Mouse (Mus musculus) forebrain, postnatal 0 days (tissue): ENCODE data around the gene Cep89. TPM values are rescaled to one million over a fixed set of nuclear protein-coding genes. Genes with fewer than 3 reads are reported as not detected.

Experiments
- ATAC-seq: fragments of 200-750 bp; cut with Nextera tagmentation; 2 replicates; pipeline ENCODE4 v1.8.0; 2017; ENCODE audit warnings: mild to moderate bottlenecking, moderate library complexity
- DNase-seq: peaks from one replicate; pipeline ENCODE4 v3.0.0-alpha.2; 2015
- H3K27ac ChIP-seq: fragments of 300-500 bp; sonication (generic); 2 replicates; pipeline ENCODE4 v1.5.1; 2014; ENCODE audit warnings: low read depth, mild to moderate bottlenecking, antibody characterized with exemption, low read length, moderate library complexity, mixed read lengths
- H3K27me3 ChIP-seq: fragments of 300-500 bp; sonication (generic); 2 replicates; pipeline ENCODE4 v1.6.1; 2014; ENCODE audit warnings: mild to moderate bottlenecking, low read length, mixed read lengths; ENCODE audit not compliant: insufficient read depth
- H3K36me3 ChIP-seq: fragments of 300-500 bp; sonication (generic); 2 replicates; pipeline ENCODE4 v1.6.1; 2014; ENCODE audit warnings: mild to moderate bottlenecking, moderate library complexity; ENCODE audit not compliant: insufficient read depth
- H3K4me1 ChIP-seq: fragments of 300-500 bp; sonication (generic); 2 replicates; pipeline ENCODE4 v1.6.1; 2014; ENCODE audit warnings: antibody characterized with exemption; ENCODE audit not compliant: insufficient read depth
- H3K4me2 ChIP-seq: fragments of 300-500 bp; sonication (generic); 2 replicates; pipeline ENCODE4 v1.6.1; 2014; ENCODE audit warnings: low read depth, mild to moderate bottlenecking, moderate library complexity
- H3K4me3 ChIP-seq: fragments of 300-500 bp; sonication (generic); 2 replicates; pipeline ENCODE4 v1.5.1; 2014; ENCODE audit warnings: low read depth, low read length, mixed read lengths
- H3K9ac ChIP-seq: fragments of 300-500 bp; sonication (generic); 2 replicates; pipeline ENCODE4 v1.6.1; 2014; ENCODE audit warnings: mild to moderate bottlenecking
- H3K9me3 ChIP-seq: fragments of 300-500 bp; sonication (generic); 2 replicates; pipeline ENCODE4 v1.6.1; 2016; ENCODE audit warnings: low read length
- CTCF ChIP-seq: sonication (generic); IDR thresholded peaks from 2 replicates; pipeline ENCODE4 v1.5.1; 2016; ENCODE audit warnings: antibody characterized with exemption, control low read depth, low read depth
- WGBS: fragments of 180-500 bp; shearing (Covaris S2); extraction: QIAGEN DNeasy Blood & Tissue Kit; methylation state at CpG from one replicate; pipeline ENCODE4 v1.1.7; 2014; 5-methylcytosine and 5-hydroxymethylcytosine counted together
- polyA plus RNA-seq: library from polyadenylated mRNA; unstranded; fragments of >200 nt; fragmentation: Nextera tagmentation; extraction: Ambion mirVana; gene quantifications from 2 replicates; pipeline ENCODE4 v1.2.1, GENCODE M21; 2015
- total RNA-seq: library from RNA; depleted of rRNA; stranded (reverse); fragments of >200 nt; gene quantifications from 2 replicates; pipeline ENCODE4 v1.2.3, GENCODE M21; 2014

Gene Cep89
- total and polyA plus RNA-seq, 2 experiments from 2014 or later = 11.9 to 28.2 TPM

- H3K27me3 ChIP-seq = no peaks in the 10 kb centered on the region
These were observed 10.3 kb upstream of the Cep89 start for GRCm38 (mm10) chr7:35386525-35386952.

GRCm38 (mm10) chr7:35388694-35389093 is 8.1 kb upstream of the Cep89 start:
- no peaks in the 10 kb centered on the region for H3K4me1 ChIP-seq
- no peak overlapping the region for H3K27ac ChIP-seq
- H3K36me3 ChIP-seq = peaks cover 6% of the 10 kb centered on the region; the same call in 1 of the 2 replicates
- no peak for TF ChIP-seq CTCF
- no peaks in the 10 kb centered on the region for H3K27me3 ChIP-seq
- no peak overlapping the region for H3K9ac ChIP-seq
- no peak for DNase-seq
- H3K9me3 ChIP-seq = no peaks in the 10 kb centered on the region
- 76% methylated on average over 6 of the region's 6 CpGs for WGBS
- no peak overlapping the region for H3K4me2 ChIP-seq
- H3K4me3 ChIP-seq = no peak overlapping the region
- no peak for ATAC-seq

More at GRCm38 (mm10) chr7:35386525-35386952, 10.3 kb upstream of the Cep89 start:
- Histone ChIP-seq H3K27ac (no peak overlapping the region), H3K9ac (no peak overlapping the region), H3K4me2 (no peak overlapping the region), H3K4me1 (no peaks in the 10 kb centered on the region), H3K9me3 (no peaks in the 10 kb centered on the region), H3K4me3 (no peak overlapping the region), H3K36me3 (no peaks in the 10 kb centered on the region)
- TF ChIP-seq CTCF = peak; percentile 21; the same call in 1 of the 2 replicates
- no peak for ATAC-seq
- no peak for DNase-seq
- 65% methylated on average over 6 of the region's 6 CpGs for WGBS

- H3K9me3 ChIP-seq = no peaks in the 10 kb centered on the region
- WGBS = 64% methylated on average over 5 of the region's 5 CpGs
- no peak overlapping the region for H3K4me3 ChIP-seq
- no peak overlapping the region for H3K9ac ChIP-seq
- H3K4me1 ChIP-seq = peaks cover 12% of the 10 kb centered on the region
- no peak overlapping the region for H3K4me2 ChIP-seq
- TF ChIP-seq CTCF = peak; percentile 48
- peaks cover 6% of the 10 kb centered on the region; the same call in 1 of the 2 replicates for H3K36me3 ChIP-seq
- ATAC-seq = no peak
- DNase-seq = peak; percentile 19
- no peak overlapping the region for H3K27ac ChIP-seq
- H3K27me3 ChIP-seq = no peaks in the 10 kb centered on the region
These were observed 3.9 kb upstream of the Cep89 start for GRCm38 (mm10) chr7:35392935-35393334.

- WGBS = 16% methylated on average over 17 of the region's 17 CpGs
- peak overlapping the region; percentile 55 for H3K4me3 ChIP-seq
- no peaks in the 10 kb centered on the region for H3K9me3 ChIP-seq
- TF ChIP-seq CTCF = no peak
- H3K4me2 ChIP-seq = peak overlapping the region; percentile 65
- H3K4me1 ChIP-seq = peaks cover 13% of the 10 kb centered on the region
- H3K27me3 ChIP-seq = no peaks in the 10 kb centered on the region
- no peak overlapping the region for H3K27ac ChIP-seq
- peak overlapping the region; percentile 47 for H3K9ac ChIP-seq
- H3K36me3 ChIP-seq = peaks cover 18% of the 10 kb centered on the region
- no peak for DNase-seq
- peak; percentile 4; the same call in 1 of the 2 replicates for ATAC-seq
These were observed 940 bp upstream of the Cep89 start for GRCm38 (mm10) chr7:35395734-35396456.

- no peak overlapping the region for H3K9ac ChIP-seq
- no peak for TF ChIP-seq CTCF
- H3K4me3 ChIP-seq = no peak overlapping the region
- no peak overlapping the region for H3K27ac ChIP-seq
- H3K4me2 ChIP-seq = no peak overlapping the region
- peaks cover 7% of the 10 kb centered on the region; the same call in 1 of the 2 replicates for H3K4me1 ChIP-seq
- no peaks in the 10 kb centered on the region for H3K27me3 ChIP-seq
- peaks cover 51% of the 10 kb centered on the region for H3K36me3 ChIP-seq
- DNase-seq (no peak), ATAC-seq (no peak)
- WGBS = 91% methylated on average over 4 of the region's 4 CpGs
- H3K9me3 ChIP-seq = no peaks in the 10 kb centered on the region
These were observed 4.3 kb downstream of the Cep89 start for GRCm38 (mm10) chr7:35401169-35401568.

DNA sequence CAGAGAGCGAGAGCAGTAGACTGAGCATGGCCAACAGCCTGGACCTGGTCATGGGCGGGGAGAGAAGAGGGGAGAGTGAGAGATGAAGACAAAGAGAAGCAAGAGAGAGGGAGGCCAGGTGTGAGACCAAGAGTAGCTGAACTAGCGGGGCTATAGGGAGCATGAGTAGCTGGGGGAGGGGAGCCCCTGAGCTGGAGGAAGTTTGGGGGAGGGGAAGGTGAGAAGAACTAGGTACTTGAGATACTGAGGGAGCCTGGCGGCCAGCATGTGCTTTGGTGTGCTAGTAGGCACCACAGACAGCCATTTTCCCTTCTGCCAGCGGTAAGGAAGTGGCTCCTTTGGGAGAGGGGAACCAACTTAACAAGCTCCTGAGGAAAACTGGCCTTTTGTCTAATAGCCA is 18.4 kb downstream of the Cep89 start:
- no peak overlapping the region for H3K27ac ChIP-seq
- WGBS = 81% methylated on average over 5 of the region's 5 CpGs
- DNase-seq (no peak), ATAC-seq (no peak)
- no peak for TF ChIP-seq CTCF
- no peaks in the 10 kb centered on the region for H3K9me3 ChIP-seq
- no peak overlapping the region for H3K4me2 ChIP-seq
- H3K27me3 ChIP-seq = no peaks in the 10 kb centered on the region
- H3K36me3 ChIP-seq = peaks cover 59% of the 10 kb centered on the region
- no peaks in the 10 kb centered on the region for H3K4me1 ChIP-seq
- no peak overlapping the region for H3K4me3 ChIP-seq
- H3K9ac ChIP-seq = no peak overlapping the region

GRCm38 (mm10) chr7:35415801-35416653 is 19.2 kb downstream of the Cep89 start:
- Histone ChIP-seq H3K4me1 (no peaks in the 10 kb centered on the region), H3K27ac (no peak overlapping the region), H3K9ac (no peak overlapping the region), H3K4me3 (no peak overlapping the region), H3K27me3 (no peaks in the 10 kb centered on the region), H3K4me2 (no peak overlapping the region), H3K36me3 (peaks cover 60% of the 10 kb centered on the region), H3K9me3 (no peaks in the 10 kb centered on the region)
- DNase-seq = no peak
- no peak for ATAC-seq
- WGBS = 89% methylated on average over 9 of the region's 9 CpGs
- no peak for TF ChIP-seq CTCF
